Mouse (Mus musculus): ENCODE results near the gene Ifna16. TPM values are rescaled to one million over a fixed set of nuclear protein-coding genes. Genes with fewer than 3 reads are reported as not detected.

The Ifna16 gene
- total RNA-seq (2017) = not detected in 2 replicates

DNA sequence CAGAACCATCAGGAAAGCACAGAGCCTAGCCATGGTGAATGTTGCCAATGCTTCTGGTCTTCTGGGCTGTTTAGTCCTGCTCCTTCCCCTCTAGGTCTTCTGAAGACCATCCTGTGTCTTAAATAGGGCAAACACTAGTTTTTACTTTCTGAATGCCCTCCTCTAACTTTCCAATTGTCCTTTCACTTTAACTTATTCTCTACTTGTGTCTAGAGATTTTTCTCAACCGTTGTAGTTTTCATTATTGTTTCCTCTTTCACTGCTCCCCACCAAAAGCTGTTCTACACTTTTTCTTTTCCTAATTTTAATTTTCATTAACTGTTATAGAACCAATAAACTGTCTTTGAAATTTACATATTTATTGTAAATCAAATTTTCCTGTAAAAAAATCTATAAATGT is at the start of gene Ifna16:
Gene Ifna16 (minus strand): TSS at position 101 of the 400 bp plus-strand sequence.
- ATAC-seq (replicated peaks; ENCODE audit: low read depth, poor library complexity, severe bottlenecking) = no peak

DNA sequence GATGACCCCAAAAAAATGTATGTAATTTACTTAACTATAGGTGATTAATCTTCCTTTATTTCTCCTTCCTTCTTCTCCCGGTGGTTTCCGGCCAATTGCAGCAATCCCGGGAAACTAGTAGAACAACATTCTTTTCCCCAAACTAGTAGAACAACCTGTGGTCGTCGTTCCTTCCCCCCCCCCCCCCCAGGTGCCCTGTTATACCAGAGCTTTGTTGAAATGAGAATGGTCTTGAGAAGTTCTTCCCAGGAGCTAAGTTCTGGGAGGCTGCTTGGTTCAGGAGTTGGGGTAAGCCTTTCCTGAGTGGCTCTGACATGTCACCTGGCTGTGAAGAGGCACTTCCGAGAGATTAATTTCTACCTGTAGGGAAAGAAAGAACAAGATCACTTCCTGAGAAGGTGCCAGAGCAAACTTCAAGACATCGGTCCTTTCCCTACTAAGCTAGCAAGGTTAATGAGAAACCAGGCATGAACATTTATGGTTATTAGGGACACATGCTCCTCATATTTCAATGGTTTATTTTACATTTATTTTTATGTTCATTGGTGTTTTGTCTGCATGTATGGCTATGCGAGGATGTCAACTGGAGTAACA is 46.9 kb upstream of the Ifna16 start:
- no peak for ATAC-seq (replicated peaks; ENCODE audit: low read depth, poor library complexity, severe bottlenecking)

DNA sequence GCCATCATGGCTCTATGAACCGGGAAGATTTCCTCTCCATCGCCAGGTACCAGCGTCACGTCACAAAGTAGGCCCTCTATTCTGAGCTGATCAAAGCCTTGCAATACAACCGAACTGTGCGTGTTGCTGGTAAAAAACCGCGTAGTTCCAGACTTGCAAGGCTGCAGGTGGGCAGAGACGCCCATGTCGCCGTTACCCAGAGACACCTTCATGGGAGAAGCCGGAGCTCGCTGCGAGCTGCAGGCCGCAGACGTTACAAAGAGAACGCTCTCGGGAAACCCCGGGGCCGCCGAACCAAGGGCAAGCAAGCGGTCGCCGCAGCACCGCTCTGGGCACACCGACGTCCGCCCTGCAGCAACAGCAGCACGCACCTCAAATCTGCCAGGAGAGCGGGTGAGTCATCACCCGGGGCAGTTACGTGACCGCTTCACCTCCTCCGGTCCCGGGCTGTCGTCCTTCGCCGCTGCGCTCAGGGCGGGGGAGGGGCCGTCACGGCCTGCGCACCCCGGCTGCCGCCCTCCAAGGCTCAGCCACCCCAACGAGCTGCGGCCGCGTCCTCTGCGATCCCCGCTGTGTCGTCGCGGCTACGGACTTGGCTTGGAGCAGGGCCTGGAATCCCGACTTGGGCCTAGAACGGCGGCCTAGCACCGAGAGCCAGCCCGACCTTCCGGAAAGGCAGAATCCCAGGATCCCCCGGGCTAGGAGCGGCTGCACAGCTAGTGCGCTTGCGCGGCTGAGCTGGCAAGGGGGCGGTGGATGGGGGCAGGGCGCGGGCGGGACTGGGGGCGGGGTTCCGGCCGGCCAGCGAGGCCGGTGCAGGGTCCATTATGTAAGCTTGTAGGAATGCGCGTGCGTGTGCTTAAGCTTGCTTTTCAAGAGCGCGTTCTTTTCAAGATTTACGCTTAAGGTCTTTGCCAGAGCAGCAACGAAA is 45.3 kb upstream of the Ifna16 start, which contains the start of the genes Gm26566 and Klhl9:
Gene Gm26566 (plus strand): TSS at position 15 of the 931 bp plus-strand sequence.
Gene Klhl9 (minus strand): TSS at position 675 of the 931 bp plus-strand sequence.
- ATAC-seq (replicated peaks; ENCODE audit: low read depth, poor library complexity, severe bottlenecking) = peak; percentile 75

DNA sequence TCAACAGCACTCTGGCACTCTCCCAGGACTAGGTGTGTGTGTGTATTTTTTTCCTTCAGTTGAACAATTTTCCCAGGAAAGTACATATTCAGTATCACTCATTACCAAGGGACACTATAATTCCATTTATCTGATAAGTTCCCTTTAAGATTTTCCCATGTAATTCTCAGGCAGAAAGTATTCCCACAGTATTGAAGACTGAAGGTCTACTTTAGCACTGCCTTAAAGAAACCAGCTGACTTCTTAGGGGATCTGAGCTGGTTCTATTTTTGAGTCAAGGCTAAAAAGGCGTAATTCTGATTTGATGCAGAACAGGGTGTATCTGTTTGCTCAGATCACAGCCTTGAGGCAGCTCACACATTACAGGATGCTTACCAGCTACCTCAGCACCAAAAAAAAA is 42.0 kb upstream of the Ifna16 start:
- no peak for ATAC-seq (replicated peaks; ENCODE audit: low read depth, poor library complexity, severe bottlenecking)

DNA sequence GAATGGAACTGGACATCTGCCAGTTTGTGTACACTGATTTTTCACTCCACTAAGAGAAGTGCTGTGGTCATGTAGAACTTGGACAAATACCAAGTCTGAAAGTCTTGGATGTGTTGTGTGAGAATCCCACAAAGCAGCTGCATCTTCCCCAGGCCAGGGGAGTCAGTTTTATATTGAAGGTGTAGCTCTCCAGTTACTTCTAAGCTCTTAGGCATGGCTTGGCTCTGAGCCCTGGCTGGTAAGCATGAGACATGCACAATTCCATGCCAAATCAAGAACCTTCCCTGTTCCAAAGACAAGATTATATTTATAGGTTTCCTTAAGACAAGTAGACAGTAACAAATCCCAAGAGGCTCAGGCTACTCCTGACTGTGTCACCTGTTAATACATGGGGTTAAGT is 38.3 kb upstream of the Ifna16 start:
- ATAC-seq (replicated peaks; ENCODE audit: low read depth, poor library complexity, severe bottlenecking) = no peak

DNA sequence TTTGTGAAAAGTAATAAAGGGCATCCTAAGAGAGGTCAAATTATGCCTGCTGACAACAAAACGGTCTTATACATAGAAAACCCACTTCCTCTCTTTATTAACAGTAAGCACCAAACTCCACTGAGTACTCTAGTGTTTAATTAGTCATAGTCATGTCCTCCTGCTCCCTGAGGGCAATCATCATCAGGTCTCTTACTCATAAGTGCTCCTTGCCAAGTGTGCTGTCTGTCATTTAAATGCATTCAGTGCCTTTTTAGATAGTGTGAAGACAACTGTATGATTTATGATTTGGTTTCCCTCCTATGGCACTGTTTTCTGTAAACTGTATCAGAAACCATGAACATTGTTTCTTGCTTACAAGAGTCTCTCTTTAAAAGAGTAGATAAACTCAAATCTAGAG is 37.6 kb upstream of the Ifna16 start:
- peak; percentile 45; the same call in 1 of the 2 replicates for ATAC-seq (replicated peaks; ENCODE audit: low read depth, poor library complexity, severe bottlenecking)

DNA sequence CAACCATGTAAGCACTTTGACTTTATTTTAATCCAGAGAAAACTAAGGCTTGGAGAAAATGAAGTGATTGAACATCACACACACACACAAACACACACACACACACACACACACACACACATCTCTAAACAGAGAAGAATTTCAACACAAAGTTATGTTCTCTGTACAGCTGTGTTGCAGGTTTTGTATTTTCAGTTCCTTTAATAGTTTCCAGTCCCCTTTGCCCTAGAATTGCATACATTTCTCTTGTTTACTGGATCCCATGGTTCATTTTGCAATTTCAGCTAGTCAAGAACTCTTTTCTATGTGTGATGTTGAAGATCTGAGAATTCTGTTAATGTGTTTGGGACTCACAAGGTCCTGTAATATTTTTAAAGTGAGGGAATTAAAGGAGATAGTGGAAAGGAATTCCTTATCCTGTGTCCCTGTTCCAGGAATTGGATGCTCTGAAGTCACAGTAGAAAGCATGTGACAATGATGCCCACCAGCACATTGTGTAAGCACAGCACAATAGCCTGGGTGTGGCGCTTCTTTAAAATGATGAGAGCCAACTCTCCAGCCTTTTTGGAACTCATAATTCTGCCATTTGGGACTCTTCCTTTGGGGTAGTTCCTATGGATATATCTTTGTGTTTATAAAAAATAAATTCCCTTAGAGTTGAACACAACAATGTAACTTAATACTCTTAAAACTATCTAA is 30.6 kb upstream of the Ifna16 start:
- peak; percentile 71 for ATAC-seq (replicated peaks; ENCODE audit: low read depth, poor library complexity, severe bottlenecking)

DNA sequence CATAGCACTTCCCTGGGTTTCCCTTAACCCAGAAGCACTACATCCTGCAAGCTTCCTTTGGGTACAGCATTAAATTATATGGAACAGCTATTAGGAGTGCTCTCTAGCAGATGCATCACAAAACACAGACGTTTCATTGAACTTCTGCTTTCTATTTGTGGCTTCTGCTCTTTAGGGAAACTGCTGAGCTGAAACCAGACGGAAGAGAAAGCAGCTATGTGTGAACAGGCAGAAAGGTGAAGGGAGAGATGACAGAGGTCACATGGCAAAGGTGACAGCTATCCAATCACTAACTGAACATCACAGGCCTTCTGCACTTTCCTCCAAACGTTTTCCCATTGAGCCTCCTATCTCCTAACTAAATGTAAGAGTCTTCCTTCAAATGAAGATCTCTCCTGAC is 29.2 kb upstream of the Ifna16 start:
- ATAC-seq (replicated peaks; ENCODE audit: low read depth, poor library complexity, severe bottlenecking) = peak; percentile 85

DNA sequence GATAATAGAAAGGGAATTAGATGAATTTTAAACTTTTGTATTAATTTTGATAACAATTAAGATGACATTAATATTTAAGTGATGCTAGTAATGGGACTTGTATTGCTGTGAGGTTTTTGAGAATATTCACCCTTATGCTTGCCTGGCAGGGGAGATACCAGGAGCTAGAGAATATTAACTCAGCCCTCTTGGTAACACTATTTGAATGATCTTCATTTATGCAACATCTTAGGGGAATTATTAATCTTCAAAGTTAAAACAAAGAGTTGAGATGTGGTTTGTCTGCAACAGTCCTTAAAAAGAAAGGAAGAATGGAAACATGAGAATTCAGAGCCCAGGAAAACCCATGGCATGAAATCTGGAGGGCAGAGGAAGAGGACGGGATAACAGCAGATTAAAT is 22.6 kb upstream of the Ifna16 start:
- ATAC-seq (replicated peaks; ENCODE audit: low read depth, poor library complexity, severe bottlenecking) = no peak

DNA sequence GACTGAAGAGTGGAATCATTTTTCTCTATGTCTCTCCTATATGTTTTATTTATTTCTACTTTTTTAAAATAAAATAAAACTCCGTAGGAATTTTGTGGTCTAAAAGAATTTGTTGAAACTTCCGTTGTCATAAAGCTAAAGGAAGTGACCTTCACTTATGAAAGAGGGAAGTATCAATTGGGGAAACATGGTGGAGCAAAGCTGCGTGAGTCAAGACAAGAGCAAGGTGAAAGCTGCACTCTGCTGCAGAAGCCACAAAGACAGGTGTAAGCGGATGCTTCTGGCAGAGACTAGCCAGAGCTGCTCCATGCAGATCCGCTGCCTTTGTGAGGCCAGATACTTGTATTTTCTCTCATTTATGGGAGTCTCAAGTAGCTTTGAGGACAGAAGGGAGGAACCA is 22.1 kb upstream of the Ifna16 start:
- 0 out of 2 replicates have a peak, but pooled peaks have one; percentile 26 for ATAC-seq (replicated peaks; ENCODE audit: low read depth, poor library complexity, severe bottlenecking)

DNA sequence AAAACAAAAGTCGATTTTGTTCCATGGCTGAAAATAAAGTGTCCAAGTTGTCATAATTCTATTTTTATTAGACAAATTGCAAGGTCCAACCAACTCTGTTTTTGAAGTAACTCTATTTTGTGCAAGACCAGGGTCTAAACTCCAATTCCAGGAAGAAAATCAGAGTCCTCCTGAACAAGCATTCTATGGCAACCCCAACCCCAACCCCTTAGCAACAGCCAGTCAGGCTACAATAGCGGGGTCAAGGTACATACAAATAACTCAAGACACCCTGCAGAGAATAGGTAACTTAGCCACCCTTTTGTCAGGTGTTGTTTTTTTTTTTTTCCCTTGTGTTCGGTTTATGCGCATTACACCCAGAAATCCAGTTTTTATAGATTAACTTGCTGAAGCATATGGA is 21.0 kb upstream of the Ifna16 start:
- ATAC-seq (replicated peaks; ENCODE audit: low read depth, poor library complexity, severe bottlenecking) = no peak

DNA sequence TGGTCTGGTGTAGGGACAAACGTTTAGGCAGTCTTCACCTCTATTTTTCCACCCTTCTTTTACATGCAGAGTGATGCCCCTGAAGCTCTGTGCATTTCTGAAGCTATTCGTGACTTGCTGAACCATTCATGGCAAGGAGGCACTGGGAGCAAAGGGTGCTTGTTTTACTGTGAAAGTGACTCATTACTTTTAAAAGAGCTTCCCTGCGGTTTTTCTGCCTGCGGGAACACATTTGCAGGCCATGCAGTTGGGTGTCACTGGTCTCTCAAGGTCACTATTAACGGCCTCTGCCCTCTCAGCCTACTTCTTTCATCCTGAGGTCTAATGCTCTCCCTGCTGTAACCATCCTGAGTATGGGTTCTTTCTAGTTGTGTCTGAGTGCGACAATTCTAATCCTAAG is 20.4 kb upstream of the Ifna16 start:
- ATAC-seq (replicated peaks; ENCODE audit: low read depth, poor library complexity, severe bottlenecking) = no peak

DNA sequence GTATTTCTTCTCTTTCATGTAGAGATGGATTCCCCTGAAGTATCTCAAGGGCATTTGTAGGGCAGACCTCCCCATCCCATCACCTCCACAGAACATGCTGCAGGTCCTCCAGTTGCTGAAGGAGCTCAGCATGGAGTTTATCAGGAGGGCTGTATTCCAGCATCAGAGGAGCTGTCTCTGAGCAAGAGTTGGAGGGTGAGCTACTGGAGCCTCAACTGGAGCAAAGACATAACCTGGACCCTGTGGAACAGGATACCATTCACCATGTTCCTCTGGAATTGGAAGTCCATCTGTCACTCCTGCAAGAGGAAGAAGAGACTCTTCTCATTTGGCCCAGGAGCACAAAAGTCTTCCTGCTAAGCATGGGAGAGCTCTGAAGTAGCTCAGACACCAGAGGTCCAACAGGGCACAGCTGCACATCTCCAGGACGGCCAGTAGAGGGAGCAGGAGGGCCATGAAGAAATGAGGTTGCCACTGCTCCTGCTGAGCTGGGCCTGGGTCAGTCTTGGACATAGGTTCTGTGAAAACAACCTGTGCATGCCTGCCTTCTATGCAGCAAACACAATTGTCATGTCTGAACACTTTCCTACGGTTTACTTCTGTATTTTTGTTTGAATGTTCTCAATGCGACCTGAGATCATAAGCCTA is 19.6 kb upstream of the Ifna16 start:
- ATAC-seq (replicated peaks; ENCODE audit: low read depth, poor library complexity, severe bottlenecking) = peak; percentile 90

DNA sequence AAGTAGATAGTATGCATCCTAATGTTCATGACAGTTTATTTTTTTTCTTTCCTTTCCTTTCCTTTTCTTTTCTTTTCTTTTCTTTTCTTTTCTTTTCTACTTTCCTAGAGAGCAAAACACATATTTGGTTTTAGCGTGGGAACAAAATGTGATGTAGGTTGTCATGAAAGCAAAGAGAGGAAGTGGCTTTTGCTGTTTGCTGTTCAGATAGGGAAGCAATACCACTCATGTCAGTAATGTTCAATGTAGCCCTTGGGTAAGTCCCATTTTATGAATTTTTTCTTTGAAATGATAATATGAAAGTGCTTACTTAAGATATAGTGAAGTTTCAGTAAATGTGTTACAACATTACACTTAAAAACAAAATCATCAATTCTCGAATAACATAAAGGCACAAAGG is 16.7 kb upstream of the Ifna16 start:
- ATAC-seq (replicated peaks; ENCODE audit: low read depth, poor library complexity, severe bottlenecking) = peak; percentile 72

DNA sequence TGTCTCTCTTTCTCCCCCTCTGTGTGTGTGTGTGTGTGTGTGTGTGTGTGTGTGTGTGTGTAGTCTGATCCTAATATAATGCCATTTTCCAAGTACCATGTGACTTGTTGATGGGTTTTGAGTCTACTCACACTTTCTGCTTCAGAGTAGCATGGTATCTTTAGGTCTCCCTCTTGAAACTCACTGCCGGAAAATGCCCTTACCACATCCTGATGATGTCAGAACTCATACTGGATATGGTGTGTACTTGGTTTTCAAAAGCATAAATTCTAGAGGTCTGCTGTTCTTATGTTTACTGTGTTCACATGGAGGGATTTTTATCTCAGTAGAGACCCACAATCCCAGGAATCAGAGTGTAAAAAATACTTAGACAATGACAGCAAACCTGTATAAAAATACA is 15.8 kb upstream of the Ifna16 start:
- peak; percentile 47 for ATAC-seq (replicated peaks; ENCODE audit: low read depth, poor library complexity, severe bottlenecking)

DNA sequence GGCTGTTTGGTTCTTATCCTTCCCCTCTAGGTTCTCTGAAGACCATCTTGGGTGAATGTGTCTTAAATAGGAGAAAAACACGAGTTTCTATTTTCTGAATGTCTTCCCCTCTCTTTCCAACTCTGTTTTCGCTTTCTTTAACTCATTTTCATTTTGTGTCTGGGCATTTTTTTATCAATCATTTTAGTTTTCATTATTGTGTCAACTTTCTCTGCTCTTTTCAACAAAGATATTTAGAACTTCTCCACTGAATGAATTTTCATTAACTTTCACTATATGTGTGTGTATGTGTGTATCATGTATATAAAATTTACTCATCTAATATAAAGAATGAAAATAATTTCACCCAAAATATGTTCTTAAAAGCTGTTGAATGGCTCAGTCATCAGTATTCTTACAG is 14.5 kb upstream of the Ifna16 start, which contains the start of gene Ifnab:
Gene Ifnab (minus strand): TSS at position 101 of the 400 bp plus-strand sequence.
- no peak for ATAC-seq (replicated peaks; ENCODE audit: low read depth, poor library complexity, severe bottlenecking)

DNA sequence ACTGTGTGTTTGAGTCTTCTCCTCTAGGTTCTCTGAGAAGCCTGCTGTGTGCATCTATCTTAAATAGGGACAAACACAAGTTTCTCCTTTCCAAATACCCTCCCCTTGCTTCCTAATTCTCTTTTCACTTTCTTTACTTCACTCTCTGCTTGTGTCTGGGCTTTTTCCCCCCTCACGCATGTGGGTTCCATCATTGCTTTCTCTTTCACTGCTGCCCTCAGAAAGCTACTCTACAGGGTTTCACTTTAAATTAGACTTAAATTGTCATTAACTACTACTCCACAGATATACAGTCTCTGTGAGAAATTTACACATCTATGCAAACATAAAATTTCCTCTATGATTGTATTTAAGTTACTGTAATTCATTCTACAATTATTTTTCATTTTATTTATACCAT is 7.1 kb upstream of the Ifna16 start, which contains the start of gene Ifna2:
Gene Ifna2 (minus strand): TSS at position 101 of the 400 bp plus-strand sequence.
- no peak for ATAC-seq (replicated peaks; ENCODE audit: low read depth, poor library complexity, severe bottlenecking)

DNA sequence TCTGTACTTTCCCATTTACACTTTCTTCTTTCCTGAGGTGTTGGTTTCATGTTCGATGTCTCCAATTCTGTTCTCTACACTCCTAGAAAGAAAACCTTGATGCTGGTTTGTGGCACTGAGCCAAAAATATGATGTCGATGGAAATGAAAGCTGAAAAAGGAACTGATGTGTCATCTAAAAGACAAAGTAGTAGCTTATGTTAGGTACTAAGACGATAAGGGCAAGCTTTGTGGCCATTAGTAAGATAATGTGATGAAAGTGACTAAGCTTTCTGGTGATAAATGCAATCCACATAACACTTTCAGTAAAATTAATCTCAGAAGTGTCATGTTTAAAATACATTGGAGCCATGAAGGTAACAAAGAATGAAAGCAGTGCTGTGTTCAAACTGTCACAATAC is 4.6 kb upstream of the Ifna16 start:
- ATAC-seq (replicated peaks; ENCODE audit: low read depth, poor library complexity, severe bottlenecking) = peak; percentile 33

DNA sequence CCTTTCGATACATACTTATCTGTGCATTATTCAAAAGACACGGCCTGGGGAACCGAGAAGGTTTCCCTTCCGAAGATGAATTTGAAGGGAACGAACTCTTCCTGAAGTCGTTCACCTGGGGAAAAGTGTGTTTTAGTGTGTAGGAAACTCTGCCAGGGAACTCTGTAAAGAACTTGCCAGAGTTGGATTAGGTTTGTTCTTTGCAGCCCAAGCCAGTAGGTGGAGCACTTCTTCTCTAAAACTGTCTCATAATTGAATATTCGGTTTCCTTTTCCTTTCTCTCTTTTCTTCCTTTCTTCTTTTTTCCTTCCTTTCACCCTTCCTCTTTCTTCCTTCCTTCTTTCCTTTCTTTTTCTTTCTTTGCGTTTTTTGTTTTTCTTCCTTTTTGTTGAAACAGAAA is 3.6 kb upstream of the Ifna16 start:
- ATAC-seq (replicated peaks; ENCODE audit: low read depth, poor library complexity, severe bottlenecking) = peak; percentile 72; the same call in 1 of the 2 replicates

DNA sequence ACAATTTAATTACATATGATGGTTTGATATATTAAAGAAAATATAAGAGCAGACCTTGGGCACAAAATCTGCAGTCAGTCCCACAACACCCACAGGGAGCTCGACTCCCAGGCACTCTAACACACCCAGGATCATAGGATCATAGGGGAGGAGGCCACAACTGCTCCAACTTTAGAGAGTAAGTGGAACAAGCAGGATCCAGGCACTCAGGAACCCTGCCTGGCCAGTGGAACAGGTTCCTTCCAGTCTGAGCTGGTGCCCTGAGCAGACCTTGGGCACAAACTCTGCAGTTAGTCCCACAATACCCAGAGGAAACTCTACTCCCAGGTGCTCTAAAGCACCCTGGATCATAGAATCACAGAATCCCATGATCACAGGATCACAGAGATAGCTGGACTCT is 21.3 kb downstream of the Ifna16 start:
- ATAC-seq (replicated peaks; ENCODE audit: low read depth, poor library complexity, severe bottlenecking) = no peak

Measured in common myeloid progenitor, adult 5-6 weeks (primary cell).